Mouse (Mus musculus) myocyte (in vitro differentiated cells): ENCODE results near the gene Samd9l. TPM values are rescaled to one million over a fixed set of nuclear protein-coding genes. Genes with fewer than 3 reads are reported as not detected.
"Not testable (repeated sequence)": the region's sequence is repeated elsewhere in the genome, so short reads cannot be mapped to it uniquely, and the experiment has no call there.

Source experiments
- H3K27me3 ChIP-seq: one replicate; pipeline ENCODE4 v1.6.1; 2011; ENCODE audit not compliant: control insufficient read depth, insufficient read depth, insufficient read length
- H3K36me3 ChIP-seq: one replicate; pipeline ENCODE4 v1.6.1; 2011; ENCODE audit not compliant: control insufficient read depth, insufficient read depth
- H3K4me2 ChIP-seq: one replicate; pipeline ENCODE4 v1.6.1; 2011; ENCODE audit warnings: low read depth, control low read depth
- H3K4me3 ChIP-seq: one replicate; pipeline ENCODE4 v1.5.1; 2011; ENCODE audit warnings: mild to moderate bottlenecking, control low read depth, moderate library complexity
- H3K79me2 ChIP-seq: one replicate; pipeline ENCODE4 v1.6.1; 2011; ENCODE audit not compliant: control insufficient read depth, insufficient read depth
- H3ac ChIP-seq: one replicate; pipeline ENCODE4 v1.6.1; 2011; ENCODE audit not compliant: control insufficient read depth, insufficient read length
- TCF3 ChIP-seq: IDR thresholded peaks from one replicate; pipeline ENCODE4 v1.6.1; 2011; ENCODE audit warnings: low read depth, control low read depth; ENCODE audit not compliant: insufficient read length
- USF1 ChIP-seq: IDR thresholded peaks from one replicate; pipeline ENCODE4 v1.6.1; 2011; ENCODE audit warnings: low read depth, mild to moderate bottlenecking, control low read depth, moderate library complexity
- polyA plus RNA-seq: library from polyadenylated mRNA; unstranded; fragments of >200 nt; fragmentation: generic; extraction: Trizol; gene quantifications from one replicate; pipeline ENCODE4 v1.2.1, GENCODE M21; 2012; ENCODE audit warnings: missing spikeins

The Samd9l gene
- polyA plus RNA-seq, 1 experiment = 0.37 TPM

GRCm38 (mm10) chr6:3341479-3341878 lies 57.9 kb downstream of the Samd9l start:
- Histone ChIP-seq H3K27me3 (no peaks in the 10 kb centered on the region), H3K4me2 (no peak overlapping the region), H3ac (no peak overlapping the region), H3K36me3 (no peaks in the 10 kb centered on the region), H3K4me3 (no peak overlapping the region), H3K79me2 (no peaks in the 10 kb centered on the region)
- TF ChIP-seq USF1 = no peak
- no peak for TF ChIP-seq TCF3

GRCm38 (mm10) chr6:3340928-3341327 lies 58.4 kb downstream of the Samd9l start:
- H3K4me2 ChIP-seq, H3K4me3 ChIP-seq, H3K27me3 ChIP-seq: not testable (repeated sequence)

GRCm38 (mm10) chr6:3339131-3339530 lies 60.2 kb downstream of the Samd9l start:
- not testable (repeated sequence) for H3K79me2 ChIP-seq, H3K4me2 ChIP-seq, H3K27me3 ChIP-seq, H3K4me3 ChIP-seq, H3ac ChIP-seq, H3K36me3 ChIP-seq

More at GRCm38 (mm10) chr6:3340928-3341327, 58.4 kb downstream of the Samd9l start:
- H3K36me3 ChIP-seq, H3ac ChIP-seq, H3K79me2 ChIP-seq: not testable (repeated sequence)

Other genes starting within 250 kb of the Samd9l start
- gene Hepacam2, start 98.7 kb upstream of the Samd9l start, polyA plus RNA-seq = not detected
- gene Vps50, start 98.8 kb upstream of the Samd9l start, polyA plus RNA-seq = 8.0 TPM